Mouse (Mus musculus): ENCODE data around the gene Ankrd66.
"Not testable (repeated sequence)": the region's sequence is repeated elsewhere in the genome, so short reads cannot be mapped to it uniquely, and the experiment has no call there.

Ankrd66 gene

DNA sequence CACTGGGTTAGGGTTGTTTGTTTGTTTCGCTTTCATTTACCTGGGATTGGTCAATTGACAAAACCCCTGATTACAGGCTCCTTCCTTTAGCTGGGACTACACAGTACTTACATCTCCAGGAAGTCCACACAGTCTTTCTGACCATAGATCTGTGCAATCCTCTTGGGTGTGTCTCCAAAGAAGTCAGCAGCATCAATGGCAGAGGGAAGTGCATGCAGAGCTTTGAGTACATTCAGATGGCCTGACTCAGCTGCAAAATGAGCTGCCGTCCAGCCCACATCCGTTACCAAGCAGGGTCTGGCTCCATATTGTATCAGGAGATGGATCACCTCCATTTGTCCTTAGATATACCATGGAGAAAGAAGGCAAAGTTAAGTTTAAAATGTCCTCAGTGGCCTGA is 4.7 kb downstream of the Ankrd66 start:
- peak; percentile 59 for DNase-seq (ENCODE audit: extremely low read depth, insufficient read length, low spot score)

- DNase-seq (ENCODE audit: extremely low read depth, insufficient read length, low spot score) = not testable (repeated sequence)
Observed at GRCm38 (mm10) chr17:43536841-43537240, 6.6 kb downstream of the Ankrd66 start.

DNA sequence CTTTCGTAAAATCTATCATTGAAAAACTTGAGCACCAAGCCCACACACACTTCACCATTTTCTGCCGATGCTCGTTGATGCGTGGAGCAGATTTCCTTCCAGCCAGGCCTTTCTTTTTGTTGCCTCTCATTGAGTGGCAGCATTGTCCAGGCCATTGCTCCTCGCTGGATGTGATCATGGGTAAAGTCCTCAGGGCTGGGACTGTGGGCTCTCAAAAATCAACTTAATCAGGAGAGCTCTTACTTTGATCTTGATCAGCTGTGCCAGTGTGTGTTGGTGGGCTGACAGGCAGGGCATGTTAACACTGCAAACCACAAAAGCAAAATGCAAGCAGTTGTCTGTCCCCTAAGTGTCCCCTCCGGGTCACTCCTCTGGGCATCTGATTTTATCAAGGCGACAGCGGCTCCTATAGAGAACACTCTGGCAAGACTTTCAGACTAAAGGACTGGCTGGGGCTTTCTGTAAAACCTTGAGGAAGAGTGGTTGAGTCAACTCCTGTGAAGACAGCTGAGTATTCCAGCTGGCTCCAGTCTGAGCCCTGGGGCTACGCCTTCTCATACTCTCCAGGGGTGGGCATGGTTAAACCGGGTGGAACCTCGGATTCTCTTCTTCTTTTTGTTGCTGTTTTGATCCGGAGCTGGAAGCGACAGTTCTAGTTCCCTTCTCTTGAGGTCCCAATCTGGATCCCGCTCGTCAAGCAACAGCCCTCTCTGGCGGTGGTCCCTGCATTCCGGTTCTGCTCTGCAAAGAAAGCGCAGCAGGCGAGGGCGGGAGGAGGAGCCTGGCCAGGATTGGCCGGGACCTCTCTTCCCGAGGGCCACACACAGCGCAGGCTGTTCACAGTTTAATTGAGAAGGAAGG is 8.8 kb downstream of the Ankrd66 start:
- DNase-seq (ENCODE audit: extremely low read depth, insufficient read length, low spot score) = peak; percentile 69

DNA sequence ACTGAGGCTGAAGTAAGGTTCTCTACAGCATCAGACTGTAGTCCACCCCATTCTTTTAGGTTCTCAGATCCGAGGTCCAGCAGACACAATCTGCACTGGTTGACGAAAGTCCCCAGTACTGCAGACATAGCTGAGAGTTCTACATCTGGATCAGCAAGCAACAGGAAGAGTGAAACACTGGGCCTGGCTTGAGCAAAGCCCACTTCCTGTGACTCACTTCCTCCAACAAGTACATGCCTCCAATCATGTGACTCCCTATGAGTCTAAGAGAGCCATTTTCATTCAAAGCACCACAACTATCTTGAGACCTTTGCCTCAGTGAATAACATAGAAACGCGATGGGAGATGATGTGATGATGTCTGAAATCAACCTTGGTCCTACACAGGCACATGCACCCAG is 12.2 kb downstream of the Ankrd66 start:
- DNase-seq (ENCODE audit: extremely low read depth, insufficient read length, low spot score) = no peak

GRCm38 (mm10) chr17:43530507-43530906 is 12.9 kb downstream of the Ankrd66 start:
- DNase-seq (ENCODE audit: extremely low read depth, insufficient read length, low spot score) = no peak

GRCm38 (mm10) chr17:43520166-43520565 is 23.3 kb downstream of the Ankrd66 start:
- no peak for DNase-seq (ENCODE audit: extremely low read depth, insufficient read length, low spot score)

GRCm38 (mm10) chr17:43518644-43519409 is 24.6 kb downstream of the Ankrd66 start:
- DNase-seq (ENCODE audit: extremely low read depth, insufficient read length, low spot score) = peak; percentile 14

GRCm38 (mm10) chr17:43510782-43511181 is 32.7 kb downstream of the Ankrd66 start:
- no peak for DNase-seq (ENCODE audit: extremely low read depth, insufficient read length, low spot score)

DNA sequence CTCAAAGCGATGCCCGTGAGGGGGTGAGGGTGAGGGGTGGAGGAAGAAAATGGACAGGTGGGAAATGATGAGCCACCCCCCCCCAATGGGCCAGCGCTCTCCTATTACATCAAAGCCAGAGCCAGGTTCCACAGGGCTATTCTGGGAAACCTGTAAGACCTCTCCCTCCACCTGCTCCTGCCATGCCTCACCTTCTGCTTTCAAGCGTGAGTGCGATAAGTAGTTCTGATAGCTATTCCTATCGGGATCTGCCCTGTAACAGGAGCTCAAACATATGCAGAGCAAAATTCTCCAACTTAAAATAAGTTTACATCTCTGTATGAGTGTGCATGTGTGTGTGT is 38.9 kb downstream of the Ankrd66 start:
- no peak for DNase-seq (ENCODE audit: extremely low read depth, insufficient read length, low spot score)

DNA sequence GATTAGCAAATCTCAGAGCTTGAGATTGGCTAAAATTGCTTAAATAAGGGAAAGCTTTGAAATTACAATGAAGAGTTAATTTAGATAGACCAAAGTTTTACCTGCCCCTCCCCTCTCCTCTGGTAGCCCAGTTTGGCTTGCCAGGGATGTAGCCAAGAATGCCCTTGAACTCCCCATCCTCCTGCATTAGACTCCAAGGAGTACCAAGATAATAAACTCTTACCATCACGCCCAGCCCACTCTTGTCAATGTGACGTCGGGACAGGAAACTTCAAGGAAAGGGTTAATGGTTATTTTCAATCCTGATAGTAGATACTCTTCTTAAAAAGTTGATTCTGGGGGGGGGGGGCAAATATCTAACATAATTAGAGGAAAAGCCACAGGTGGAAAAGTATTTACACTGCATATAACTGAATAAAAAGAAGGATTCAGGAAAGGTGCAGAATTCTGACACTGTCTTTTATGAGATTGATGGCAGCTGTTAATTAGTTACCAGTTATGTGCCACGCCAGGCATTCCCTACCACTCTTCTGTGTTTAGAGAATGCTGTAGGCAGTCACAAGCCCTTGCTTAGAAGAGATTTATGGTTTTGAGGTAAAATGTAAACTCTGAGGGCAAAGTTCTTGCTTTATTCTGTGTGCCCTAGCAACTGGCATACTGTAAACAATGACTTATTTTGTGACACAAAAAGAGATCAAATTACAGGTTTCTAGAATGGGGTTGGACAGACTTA is 39.4 kb downstream of the Ankrd66 start:
- no peak for DNase-seq (ENCODE audit: extremely low read depth, insufficient read length, low spot score)

DNA sequence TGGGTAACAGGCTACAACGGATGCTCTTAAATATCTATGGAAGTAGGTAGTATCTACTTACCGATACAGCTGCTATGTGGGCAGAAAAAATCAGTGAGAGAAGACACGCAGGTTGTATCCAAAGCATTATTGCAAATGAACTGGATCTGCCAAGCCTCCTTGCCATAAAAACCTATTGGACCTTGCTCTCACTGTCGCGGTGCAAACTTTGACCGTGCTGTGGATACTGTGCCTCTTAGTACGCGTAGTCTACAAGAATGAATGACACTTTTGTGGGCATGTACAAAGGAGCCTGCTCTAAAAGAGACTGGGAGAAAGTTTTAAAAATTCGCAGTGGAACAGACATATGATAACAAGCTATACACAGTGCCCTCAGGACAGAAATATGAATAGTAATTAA is 40.8 kb downstream of the Ankrd66 start, which contains the start of gene Mep1a:
Gene Mep1a (minus strand): TSS at position 221 of the 400 bp plus-strand sequence.
- DNase-seq (ENCODE audit: extremely low read depth, insufficient read length, low spot score) = no peak

- DNase-seq (ENCODE audit: extremely low read depth, insufficient read length, low spot score) = no peak
Observed at GRCm38 (mm10) chr17:43501631-43502030, 41.8 kb downstream of the Ankrd66 start.

DNA sequence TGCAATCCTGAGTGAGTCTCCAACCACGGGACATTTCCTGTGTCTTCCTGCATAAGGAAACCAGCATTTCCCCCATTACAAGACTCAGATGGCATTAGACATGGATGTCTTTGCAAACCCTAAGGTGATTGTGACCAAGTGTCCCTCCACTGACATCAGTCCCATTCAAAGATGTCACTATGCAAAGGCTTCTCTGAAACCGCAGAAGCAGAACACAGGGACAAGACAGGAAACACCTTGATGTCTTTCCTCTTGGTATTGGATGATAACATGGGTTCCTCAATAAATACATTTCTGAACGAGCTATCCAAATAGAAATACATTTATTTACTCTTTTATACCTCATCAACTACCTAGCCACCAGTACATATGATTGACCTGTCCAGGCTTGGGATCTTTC is 42.2 kb downstream of the Ankrd66 start:
- no peak for DNase-seq (ENCODE audit: extremely low read depth, insufficient read length, low spot score)

GRCm38 (mm10) chr17:43500513-43500912 is 42.9 kb downstream of the Ankrd66 start:
- DNase-seq (ENCODE audit: extremely low read depth, insufficient read length, low spot score) = no peak

DNA sequence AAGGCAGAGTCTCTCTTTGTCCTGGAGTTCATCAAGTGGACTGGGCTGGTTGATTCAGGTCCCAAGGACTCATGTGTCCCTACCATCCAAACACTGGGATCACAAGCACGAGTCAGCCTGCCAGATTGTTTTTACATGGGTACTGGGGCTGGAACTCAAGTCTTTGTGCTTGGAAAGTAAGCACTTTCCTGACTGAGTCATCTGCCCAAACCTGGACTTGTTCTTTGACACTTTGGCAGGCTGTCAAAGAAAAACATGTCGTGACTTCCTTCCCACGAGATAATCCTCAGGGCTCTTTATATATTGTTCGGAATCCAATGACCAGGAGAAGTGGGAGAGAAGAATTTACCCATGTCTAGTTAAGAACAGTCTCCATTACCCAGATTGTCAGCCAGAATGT is 45.9 kb downstream of the Ankrd66 start:
- DNase-seq (ENCODE audit: extremely low read depth, insufficient read length, low spot score) = no peak

GRCm38 (mm10) chr17:43495502-43495901 is 47.9 kb downstream of the Ankrd66 start:
- DNase-seq (ENCODE audit: extremely low read depth, insufficient read length, low spot score) = no peak

GRCm38 (mm10) chr17:43490371-43490770 is 53.1 kb downstream of the Ankrd66 start:
- not testable (repeated sequence) for DNase-seq (ENCODE audit: extremely low read depth, insufficient read length, low spot score)

DNA sequence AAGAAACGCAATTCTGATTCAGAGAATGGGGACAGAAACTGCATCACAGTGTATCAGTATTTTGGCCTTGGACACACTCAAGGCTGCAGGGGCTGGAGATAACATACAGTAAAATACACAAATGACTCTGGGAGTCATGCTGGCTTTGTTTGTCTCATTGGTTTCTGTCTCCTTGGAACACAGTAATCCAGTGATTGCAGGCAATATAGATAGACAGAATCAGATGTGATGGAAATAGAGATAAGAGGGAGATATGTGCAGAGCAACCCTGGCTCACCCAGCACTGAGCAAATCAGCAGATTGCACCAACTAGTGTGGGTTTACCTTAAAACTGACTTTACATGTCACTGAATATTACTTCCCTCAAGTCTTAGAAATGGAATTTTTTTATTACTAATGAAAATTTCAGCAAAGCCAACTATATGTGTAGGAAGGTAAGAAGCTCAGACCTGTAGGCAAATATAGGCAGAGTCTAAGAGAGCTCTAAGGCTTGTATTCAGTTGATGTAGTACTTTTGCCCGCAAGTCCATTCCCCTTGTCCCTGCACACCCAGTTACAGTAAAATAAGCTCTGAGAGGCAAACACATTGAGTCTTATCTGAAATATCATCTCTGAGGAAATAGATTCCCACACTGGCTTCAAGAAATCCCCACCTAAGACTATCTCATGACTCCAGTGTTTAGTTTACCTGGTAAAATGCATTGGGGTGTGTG is 54.8 kb downstream of the Ankrd66 start:
- no peak for DNase-seq (ENCODE audit: extremely low read depth, insufficient read length, low spot score)

DNA sequence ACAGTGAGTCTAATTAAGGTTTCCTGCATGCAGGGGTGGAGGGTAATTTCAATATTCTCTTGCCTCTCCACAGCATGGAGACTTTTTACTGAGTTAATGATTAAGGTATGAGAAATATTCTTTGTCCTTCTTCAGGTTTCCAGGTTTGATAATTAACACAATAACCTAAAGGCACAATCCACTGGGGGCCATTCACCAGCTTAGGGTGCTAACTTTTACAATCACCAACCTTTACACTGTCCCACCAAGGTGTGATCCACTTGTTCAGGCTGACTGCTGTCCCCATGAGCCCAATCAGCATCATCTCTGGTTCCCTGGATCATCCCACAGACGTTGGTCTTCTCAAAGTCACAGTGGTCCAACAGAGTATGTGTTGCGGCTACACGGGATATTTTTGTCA is 57.5 kb downstream of the Ankrd66 start:
- DNase-seq (ENCODE audit: extremely low read depth, insufficient read length, low spot score) = no peak
